Mouse (Mus musculus) lung, postnatal 0 days (tissue): Measurements from ENCODE around the gene Tspan18. TPM values are rescaled to one million over a fixed set of nuclear protein-coding genes. Genes with fewer than 3 reads are reported as not detected.

Source experiments
- ATAC-seq: fragments of 200-750 bp; cut with Nextera tagmentation; 2 replicates; pipeline ENCODE4 v1.8.0; 2017; ENCODE audit warnings: moderate library complexity
- DNase-seq: peaks from one replicate; pipeline ENCODE4 v3.0.0-alpha.2; 2016; ENCODE audit warnings: low spot score
- H3K27ac ChIP-seq: fragments of 300-500 bp; sonication (generic); 2 replicates; pipeline ENCODE4 v1.5.1; 2014; ENCODE audit warnings: antibody characterized with exemption, mild to moderate bottlenecking, low read length, mixed read lengths
- H3K27me3 ChIP-seq: fragments of 300-500 bp; sonication (generic); replicated peaks from 2 replicates; pipeline ENCODE4 v1.6.1; 2014; ENCODE audit warnings: low read length, mixed read lengths; ENCODE audit not compliant: insufficient read depth
- H3K36me3 ChIP-seq: fragments of 300-500 bp; sonication (generic); 2 replicates; pipeline ENCODE4 v1.6.1; 2014; ENCODE audit warnings: low read length, mixed read lengths; ENCODE audit not compliant: insufficient read depth
- H3K4me1 ChIP-seq: fragments of 300-500 bp; sonication (generic); 2 replicates; pipeline ENCODE4 v1.6.1; 2014; ENCODE audit warnings: antibody characterized with exemption, low read depth, low read length, mixed read lengths; ENCODE audit not compliant: insufficient read depth
- H3K4me2 ChIP-seq: fragments of 300-500 bp; sonication (generic); replicated peaks from 2 replicates; pipeline ENCODE4 v1.6.1; 2014; ENCODE audit warnings: low read depth, mild to moderate bottlenecking, low read length, moderate library complexity, mixed read lengths
- H3K4me3 ChIP-seq: fragments of 300-500 bp; sonication (generic); 2 replicates; pipeline ENCODE4 v1.5.1; 2014; ENCODE audit warnings: low read depth, low read length
- H3K9ac ChIP-seq: fragments of 300-500 bp; sonication (generic); replicated peaks from 2 replicates; pipeline ENCODE4 v1.6.1; 2014; ENCODE audit warnings: low read depth, mild to moderate bottlenecking
- H3K9me3 ChIP-seq: fragments of 300-500 bp; sonication (generic); 2 replicates; pipeline ENCODE4 v1.6.1; 2016; ENCODE audit warnings: low read length, mixed read lengths
- CTCF ChIP-seq: IDR thresholded peaks from 2 replicates; pipeline ENCODE4 v1.5.1; 2016; ENCODE audit warnings: antibody characterized with exemption, mild to moderate bottlenecking
- EP300 ChIP-seq: IDR thresholded peaks from 2 replicates; pipeline ENCODE4 v1.6.1; 2016; ENCODE audit warnings: antibody characterized with exemption, mild to moderate bottlenecking, control low read depth
- WGBS: fragments of 180-500 bp; shearing (Covaris S2); extraction: QIAGEN DNeasy Blood & Tissue Kit; methylation state at CpG from one replicate; pipeline ENCODE4 v1.1.7; 2014; 5-methylcytosine and 5-hydroxymethylcytosine counted together
- polyA plus RNA-seq: library from polyadenylated mRNA; unstranded; fragments of >200 nt; fragmentation: Nextera tagmentation; extraction: Ambion mirVana; gene quantifications from 2 replicates; pipeline ENCODE4 v1.2.1, GENCODE M21; 2015

Gene Tspan18
- polyA plus RNA-seq, 1 experiment from 2014 or later = 36.4 TPM

DNA sequence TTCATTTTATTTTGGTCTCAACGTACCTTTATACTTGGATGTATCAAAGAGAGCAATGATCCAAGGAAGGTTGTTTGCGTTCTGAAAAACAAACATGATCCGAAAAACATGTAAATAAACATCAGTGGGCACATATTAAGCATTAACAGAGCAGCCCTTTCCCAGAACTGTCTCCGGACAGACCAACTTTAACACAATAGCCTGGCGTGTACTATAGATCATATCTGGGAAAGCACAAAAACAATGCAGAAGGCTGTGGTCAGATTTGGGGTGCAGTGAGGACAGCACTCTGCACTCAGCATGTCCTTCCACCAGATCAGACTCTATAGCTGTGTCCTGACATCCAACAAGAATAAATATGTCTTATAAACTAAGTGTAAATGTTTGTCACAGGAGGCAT is 12.7 kb upstream of the Tspan18 start:
- ATAC-seq (peak; percentile 75), DNase-seq (peak; percentile 37)
- Histone ChIP-seq H3K4me2 (no peak overlapping the region), H3K27ac (peak overlapping the region; percentile 73), H3K27me3 (no peaks in the 10 kb centered on the region), H3K9ac (no peak overlapping the region), H3K4me3 (no peak overlapping the region), H3K9me3 (no peaks in the 10 kb centered on the region), H3K4me1 (peaks cover 6% of the 10 kb centered on the region; the same call in 1 of the 2 replicates), H3K36me3 (no peaks in the 10 kb centered on the region)
- WGBS = 51% methylated on average over 5 of the region's 5 CpGs
- no peak for TF ChIP-seq CTCF
- peak; percentile 86 for TF ChIP-seq EP300

DNA sequence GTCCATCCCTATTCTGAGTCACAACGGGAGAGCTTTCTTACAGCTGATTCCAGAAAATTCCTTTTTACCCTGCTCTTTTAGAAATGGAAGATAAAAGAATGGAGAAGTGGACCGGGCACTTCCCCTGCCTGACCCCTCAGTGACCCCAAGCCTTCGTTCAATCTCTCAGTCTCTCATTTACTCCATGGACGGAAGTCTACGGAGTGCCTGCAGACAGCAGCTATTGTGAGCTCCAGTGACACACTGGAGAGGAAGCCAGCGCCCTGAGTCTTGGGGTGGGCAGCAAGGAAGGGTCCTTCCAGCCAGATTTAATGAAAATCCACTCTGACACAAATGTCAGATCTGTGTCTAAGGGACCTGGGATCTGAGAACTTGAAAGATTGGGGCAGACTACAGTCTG is 12.3 kb upstream of the Tspan18 start:
- Histone ChIP-seq H3K9ac (no peak overlapping the region), H3K27ac (peak overlapping the region; percentile 73), H3K4me3 (no peak overlapping the region), H3K9me3 (no peaks in the 10 kb centered on the region), H3K4me1 (peaks cover 6% of the 10 kb centered on the region; the same call in 1 of the 2 replicates), H3K27me3 (no peaks in the 10 kb centered on the region), H3K4me2 (no peak overlapping the region), H3K36me3 (no peaks in the 10 kb centered on the region)
- no peak for TF ChIP-seq CTCF
- 19% methylated on average over 6 of the region's 6 CpGs for whole genome bisulfite sequencing
- peak; percentile 23 for DNase-seq
- peak; percentile 74 for ATAC-seq

DNA sequence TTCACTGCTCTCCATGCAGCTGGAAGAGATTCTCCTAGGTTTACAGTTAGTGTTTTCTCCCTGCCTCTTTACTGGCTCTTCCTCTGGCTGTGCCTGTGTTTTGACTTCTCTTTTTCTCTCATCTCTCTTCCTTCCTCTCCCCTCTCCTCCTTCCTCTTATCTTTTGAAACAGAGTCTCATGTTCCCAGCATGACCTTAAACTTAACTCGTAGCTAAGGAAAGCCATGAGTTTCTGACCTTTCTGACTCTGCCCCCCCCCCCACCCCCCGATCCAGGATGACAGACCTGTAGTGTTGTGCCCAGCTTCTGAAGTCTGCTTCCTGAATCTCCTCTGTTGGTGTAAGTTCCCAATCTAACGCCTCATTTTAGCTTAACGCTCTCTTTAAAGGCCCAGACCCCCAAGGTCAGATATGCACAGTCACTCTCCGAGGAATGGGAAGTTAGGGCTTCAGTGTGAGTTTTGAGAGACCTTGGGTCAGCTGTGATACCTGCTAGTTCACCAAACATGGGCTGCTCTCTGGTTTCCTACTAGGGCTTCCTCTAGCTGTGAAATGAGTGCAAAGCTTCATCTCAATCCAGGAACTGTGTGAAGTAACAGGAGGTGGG is 11.5 kb upstream of the Tspan18 start:
- no peak for DNase-seq
- H3K9me3 ChIP-seq = no peaks in the 10 kb centered on the region
- no peaks in the 10 kb centered on the region for H3K27me3 ChIP-seq
- peaks cover 6% of the 10 kb centered on the region; the same call in 1 of the 2 replicates for H3K4me1 ChIP-seq
- no peak overlapping the region for H3K9ac ChIP-seq
- H3K27ac ChIP-seq = 0 out of 2 replicates have a peak overlapping the region, but pooled peaks have one; percentile 73
- no peak for TF ChIP-seq CTCF
- no peak for TF ChIP-seq EP300
- ATAC-seq = no peak
- H3K4me3 ChIP-seq = no peak overlapping the region
- WGBS = 41% methylated on average over 5 of the region's 5 CpGs
- no peak overlapping the region for H3K4me2 ChIP-seq
- H3K36me3 ChIP-seq = no peaks in the 10 kb centered on the region

DNA sequence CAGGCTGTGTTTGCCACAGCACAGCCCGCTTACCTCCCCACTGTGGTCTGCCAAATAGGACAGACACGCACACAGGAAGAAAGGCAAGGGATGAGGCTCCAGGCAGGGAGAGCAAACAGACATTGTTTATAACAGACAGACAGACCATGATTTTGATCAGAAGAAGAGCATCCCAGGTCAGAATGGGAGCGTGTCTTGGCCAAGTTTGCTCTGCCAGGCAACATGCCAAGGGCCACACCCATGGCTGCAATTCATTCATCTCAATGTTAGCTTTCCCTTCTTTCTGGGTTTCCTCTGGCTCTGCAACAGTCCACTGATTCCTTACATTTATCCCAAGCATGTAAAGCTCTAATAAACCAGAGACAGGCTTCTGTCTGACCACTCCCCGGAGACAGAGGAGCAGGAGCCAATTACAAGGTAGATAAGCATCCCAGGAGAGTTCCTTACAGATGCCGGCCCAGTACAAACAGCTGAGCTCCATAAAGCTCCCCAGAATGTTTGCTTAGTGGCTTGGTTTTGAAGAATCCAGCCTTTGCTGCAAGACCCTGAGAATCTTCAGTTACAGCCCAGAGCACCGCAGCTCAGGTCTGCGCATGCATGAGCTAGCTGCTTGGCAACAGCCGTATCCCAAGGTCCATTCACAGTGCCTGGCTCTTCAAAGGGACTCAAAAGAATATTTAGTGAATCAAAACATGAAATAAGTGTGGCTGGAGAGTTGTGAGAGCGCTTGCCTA is 5.2 kb upstream of the Tspan18 start:
- no peak overlapping the region for H3K27ac ChIP-seq
- no peaks in the 10 kb centered on the region for H3K9me3 ChIP-seq
- ATAC-seq = no peak
- H3K27me3 ChIP-seq = no peaks in the 10 kb centered on the region
- H3K4me1 ChIP-seq = no peaks in the 10 kb centered on the region
- 45% methylated on average over 9 of the region's 9 CpGs for WGBS
- DNase-seq = peak; percentile 28
- TF ChIP-seq CTCF = no peak
- TF ChIP-seq EP300 = peak; percentile 53
- no peaks in the 10 kb centered on the region for H3K36me3 ChIP-seq
- no peak overlapping the region for H3K4me2 ChIP-seq
- H3K4me3 ChIP-seq = no peak overlapping the region
- H3K9ac ChIP-seq = no peak overlapping the region

DNA sequence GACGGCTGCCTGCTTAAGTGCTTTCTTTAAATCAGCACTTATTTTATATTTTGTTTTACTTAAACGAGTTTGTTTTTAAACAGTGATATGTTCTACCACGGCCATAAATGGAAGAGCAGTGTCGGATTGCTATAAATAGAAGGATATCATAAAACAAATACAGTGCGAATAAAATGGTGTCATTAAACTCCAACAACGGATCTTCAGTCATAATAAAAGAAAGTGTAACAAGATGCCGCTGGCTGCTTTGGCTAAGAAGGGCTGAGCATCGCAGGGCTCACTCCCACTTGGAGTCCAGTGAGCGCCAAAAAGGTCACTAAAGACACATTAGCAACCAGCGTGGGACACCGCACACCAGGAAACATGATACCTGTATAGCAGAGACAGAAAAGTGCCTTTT is 1.7 kb upstream of the Tspan18 start:
- peaks cover 3% of the 10 kb centered on the region; the same call in 1 of the 2 replicates for H3K4me1 ChIP-seq
- no peak overlapping the region for H3K9ac ChIP-seq
- 61% methylated on average over 11 of the region's 11 CpGs for WGBS
- H3K27me3 ChIP-seq = no peaks in the 10 kb centered on the region
- TF ChIP-seq EP300 = no peak
- TF ChIP-seq CTCF = no peak
- H3K9me3 ChIP-seq = no peaks in the 10 kb centered on the region
- H3K27ac ChIP-seq = no peak overlapping the region
- H3K4me3 ChIP-seq = no peak overlapping the region
- ATAC-seq = no peak
- no peak overlapping the region for H3K4me2 ChIP-seq
- no peaks in the 10 kb centered on the region for H3K36me3 ChIP-seq
- peak; percentile 22 for DNase-seq

DNA sequence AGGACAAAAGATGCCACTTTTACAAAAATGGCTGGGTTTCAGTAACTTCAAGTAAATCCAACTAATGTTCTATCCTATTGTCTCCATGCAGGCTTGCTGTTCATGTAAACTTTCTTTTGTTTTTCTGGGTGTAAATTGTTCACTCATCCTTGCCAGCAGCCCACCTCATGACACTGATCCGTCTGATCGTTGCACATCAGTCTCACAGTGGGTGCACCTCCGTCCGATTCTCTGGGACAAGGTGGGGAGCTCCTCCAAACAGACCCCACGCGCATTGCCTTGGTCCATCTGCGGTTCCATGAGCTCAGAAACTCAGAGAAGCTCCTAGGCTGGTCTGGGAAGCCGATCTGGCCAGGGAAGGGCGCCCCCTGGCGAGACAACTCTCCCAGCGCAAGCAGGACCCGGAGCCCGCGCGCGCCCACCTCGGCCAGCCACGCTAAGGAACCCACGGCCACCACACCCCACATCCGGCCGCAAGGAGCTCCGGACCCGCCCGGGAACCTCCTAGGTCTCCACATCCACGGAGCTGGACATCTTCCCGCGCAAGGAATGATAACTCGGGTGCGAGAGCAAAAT is 976 bp downstream of the Tspan18 start:
- Histone ChIP-seq H3K36me3 (no peaks in the 10 kb centered on the region), H3K9me3 (no peaks in the 10 kb centered on the region), H3K9ac (peak overlapping the region; percentile 50), H3K4me3 (peak overlapping the region; percentile 61), H3K4me2 (peak overlapping the region; percentile 98), H3K27ac (peak overlapping the region; percentile 58), H3K27me3 (no peaks in the 10 kb centered on the region), H3K4me1 (peaks cover 3% of the 10 kb centered on the region; the same call in 1 of the 2 replicates)
- TF ChIP-seq CTCF (peak; percentile 88), EP300 (no peak)
- ATAC-seq (peak; percentile 67), DNase-seq (peak; percentile 83)
- under 1% methylated on average over 29 of the region's 29 CpGs for WGBS
